In the genomic region with DNA sequence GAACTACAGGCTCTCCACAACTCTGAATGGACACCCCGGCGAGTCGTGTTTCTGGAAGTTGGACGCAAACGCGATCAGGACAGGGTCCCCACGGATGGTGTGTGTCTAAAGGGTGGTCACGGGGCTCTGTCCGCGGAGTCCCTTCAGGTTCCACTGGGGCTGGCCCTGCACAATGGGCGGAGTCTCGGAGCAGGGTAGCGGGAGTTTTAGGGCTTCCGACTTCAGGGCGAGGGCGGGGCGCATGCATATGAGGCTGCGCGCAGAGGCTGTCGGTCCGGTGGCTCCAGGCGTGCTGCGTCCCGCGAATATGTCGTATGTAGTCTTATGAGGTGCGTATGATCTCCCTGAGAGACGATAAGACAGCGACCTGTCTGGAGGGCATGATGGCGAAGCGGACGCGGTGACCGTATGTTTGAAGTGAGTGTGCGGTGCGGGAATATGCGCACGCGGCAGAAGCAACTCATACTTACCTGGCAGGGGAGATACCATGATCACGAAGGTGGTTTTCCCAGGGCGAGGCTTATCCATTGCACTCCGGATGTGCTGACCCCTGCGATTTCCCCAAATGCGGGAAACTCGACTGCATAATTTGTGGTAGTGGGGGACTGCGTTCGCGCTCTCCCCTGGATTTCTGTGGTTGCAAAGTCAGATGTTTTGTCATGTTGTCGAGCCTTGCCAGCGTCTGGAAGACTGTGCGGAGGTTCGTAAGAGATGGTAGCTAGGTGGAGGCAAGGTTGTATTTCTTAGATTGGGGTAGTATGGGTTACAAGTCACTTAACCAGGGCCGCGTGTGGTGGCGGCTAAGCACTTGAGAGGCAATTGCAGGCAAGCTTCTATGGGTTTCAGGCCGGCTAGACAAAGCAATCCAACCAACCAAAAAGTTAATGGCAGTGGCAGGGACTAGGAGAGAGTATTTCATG, we compare ENCODE assay signal across 7 mouse cellular contexts. TPM values are rescaled to one million over a fixed set of nuclear protein-coding genes. Genes with fewer than 3 reads are reported as not detected.
DNase-seq lines count a peak whose midpoint lies in the region; ATAC-seq and TF ChIP-seq lines count a peak whose summit lies in the region.
"Not testable (repeated sequence)": the region's sequence is repeated elsewhere in the genome, so short reads cannot be mapped to it uniquely, and the experiment has no call there.

No protein-coding gene starts in this region.

- ATAC-seq in embryonic facial prominence, embryonic 15.5 days (ENCODE audit: insufficient number of reproducible peaks, low FRiP score, low TSS enrichment, low read depth): peak; percentile 92
- ATAC-seq in granulocyte monocyte progenitor cell, adult 5-6 weeks (replicated peaks; ENCODE audit: poor library complexity, severe bottlenecking): peak; percentile 65
- peak; percentile 91 for ATAC-seq in hindbrain, embryonic 13.5 days (ENCODE audit: low FRiP score)
- ATAC-seq in kidney, embryonic 15.5 days (replicated peaks; ENCODE audit: low FRiP score): peak; percentile 94
- ATAC-seq in liver, embryonic 14.5 days (ENCODE audit: insufficient read depth): peak; percentile 83
- ATAC-seq in midbrain, embryonic 11.5 days (ENCODE audit: low FRiP score): peak; percentile 97
- peak; percentile 92 for ATAC-seq in neural tube, embryonic 14.5 days (ENCODE audit: low read depth)

- not testable (repeated sequence) for H3K4me1 ChIP-seq in embryonic facial prominence, embryonic 15.5 days; hindbrain, embryonic 13.5 days (replicated peaks); kidney, embryonic 15.5 days; liver, embryonic 14.5 days (replicated peaks; ENCODE audit: control insufficient read depth in 2 of 2, insufficient read depth in 2 of 2, low read length in 1 of 2); midbrain, embryonic 11.5 days (ENCODE audit: control insufficient read depth, insufficient read depth, low read length); neural tube, embryonic 14.5 days (ENCODE audit: control insufficient read depth, insufficient read depth, low read length)

- TF ChIP-seq CTCF in liver, embryonic 14.5 days (IDR thresholded peaks at IDR 0.05; ENCODE audit: low read depth): not testable (repeated sequence)

- H3K4me2 ChIP-seq in embryonic facial prominence, embryonic 15.5 days (replicated peaks); hindbrain, embryonic 13.5 days; kidney, embryonic 15.5 days; liver, embryonic 14.5 days (ENCODE audit: low read depth); midbrain, embryonic 11.5 days; neural tube, embryonic 14.5 days (ENCODE audit: low read depth, low read length): not testable (repeated sequence)

- not testable (repeated sequence) for H3K27ac ChIP-seq in embryonic facial prominence, embryonic 15.5 days (replicated peaks); hindbrain, embryonic 13.5 days; kidney, embryonic 15.5 days; liver, embryonic 14.5 days; midbrain, embryonic 11.5 days (ENCODE audit: low read depth, low read length); neural tube, embryonic 14.5 days (ENCODE audit: low read depth, low read length)

- not testable (repeated sequence) for TF ChIP-seq EP300 in liver, embryonic 14.5 days (IDR thresholded peaks at IDR 0.05; ENCODE audit: low read depth)

- not testable (repeated sequence) for DNase-seq in liver, embryonic 14.5 days (ENCODE audit: low read depth in 3 of 3, low spot score in 3 of 3); midbrain, embryonic 11.5 days (ENCODE audit: low spot score, missing footprints)

- not testable (repeated sequence) for H3K4me3 ChIP-seq in embryonic facial prominence, embryonic 15.5 days (replicated peaks); hindbrain, embryonic 13.5 days; kidney, embryonic 15.5 days (replicated peaks); liver, embryonic 14.5 days (ENCODE audit: insufficient read depth in 1 of 2, low read depth in 2 of 2, low read length in 2 of 2); midbrain, embryonic 11.5 days (ENCODE audit: low read depth, low read length); neural tube, embryonic 14.5 days (ENCODE audit: low read depth, low read length)

- not testable (repeated sequence) for H3K9ac ChIP-seq in embryonic facial prominence, embryonic 15.5 days; hindbrain, embryonic 13.5 days; kidney, embryonic 15.5 days; liver, embryonic 14.5 days (replicated peaks); midbrain, embryonic 11.5 days (ENCODE audit: low read length); neural tube, embryonic 14.5 days (replicated peaks; ENCODE audit: low read depth, low read length)

- H3K9me3 ChIP-seq in embryonic facial prominence, embryonic 15.5 days (replicated peaks); hindbrain, embryonic 13.5 days; kidney, embryonic 15.5 days (replicated peaks); liver, embryonic 14.5 days (ENCODE audit: control insufficient read depth, low read length); midbrain, embryonic 11.5 days (ENCODE audit: control insufficient read depth, low read length); neural tube, embryonic 14.5 days (ENCODE audit: control insufficient read depth, low read length): not testable (repeated sequence)

- not testable (repeated sequence) for H3K36me3 ChIP-seq in embryonic facial prominence, embryonic 15.5 days; hindbrain, embryonic 13.5 days; kidney, embryonic 15.5 days; liver, embryonic 14.5 days (replicated peaks; ENCODE audit: control insufficient read depth, insufficient read depth, low read depth); midbrain, embryonic 11.5 days (ENCODE audit: control insufficient read depth, insufficient read depth, low read length); neural tube, embryonic 14.5 days (ENCODE audit: control insufficient read depth, insufficient read depth, low read length)

- not testable (repeated sequence) for H3K27me3 ChIP-seq in embryonic facial prominence, embryonic 15.5 days; hindbrain, embryonic 13.5 days; kidney, embryonic 15.5 days; liver, embryonic 14.5 days (ENCODE audit: control insufficient read depth, insufficient read depth, low read length); midbrain, embryonic 11.5 days (ENCODE audit: control insufficient read depth, insufficient read depth, low read length); neural tube, embryonic 14.5 days (ENCODE audit: control insufficient read depth, insufficient read depth, low read length)

- WGBS in embryonic facial prominence, embryonic 15.5 days: no CpG with 5 or more reads among the region's 56 CpGs
- WGBS in hindbrain, embryonic 13.5 days: no CpG with 5 or more reads among the region's 56 CpGs
- WGBS in kidney, embryonic 15.5 days: no CpG with 5 or more reads among the region's 56 CpGs
- no CpG with 5 or more reads among the region's 56 CpGs for WGBS in liver, embryonic 14.5 days (ENCODE audit: insufficient replicate concordance)
- no CpG with 5 or more reads among the region's 56 CpGs for WGBS in midbrain, embryonic 11.5 days
- no CpG with 5 or more reads among the region's 56 CpGs for WGBS in neural tube, embryonic 14.5 days

RNA-seq across cellular contexts. Expression of gene Eapp, which starts 33.7 kb away (rescaled TPM):
- 71.1 and 72.6 TPM in 2 replicates for polyA plus RNA-seq in embryonic facial prominence, embryonic 15.5 days (2015; fragmentation: Nextera tagmentation; extraction: Ambion mirVana)
- total RNA-seq in granulocyte monocyte progenitor cell, adult 5-6 weeks (2014; fragmentation: Nextera tagmentation): 49.9 and 62.1 TPM in 2 replicates
- total RNA-seq in granulocyte monocyte progenitor cell, adult 5-6 weeks (2017): 50.8 and 73.5 TPM in 2 replicates
- 90.3 and 97.2 TPM in 2 replicates for polyA plus RNA-seq in hindbrain, embryonic 13.5 days (2015; fragmentation: Nextera tagmentation; extraction: Ambion mirVana)
- polyA plus RNA-seq in kidney, embryonic 15.5 days (2015; fragmentation: Nextera tagmentation; extraction: Ambion mirVana): 61.6 and 63.3 TPM in 2 replicates
- 4.0 and 8.7 TPM in 2 replicates for polyA plus RNA-seq in liver, embryonic 14.5 days (2012; rRNA removed)
- 41.8 and 45.7 TPM in 2 replicates for polyA plus RNA-seq in liver, embryonic 14.5 days (2014; fragmentation: Nextera tagmentation; extraction: Ambion mirVana)
- 77.8 and 88.0 TPM in 2 replicates for polyA plus RNA-seq in midbrain, embryonic 11.5 days (2014; fragmentation: Nextera tagmentation; extraction: Ambion mirVana)
- polyA plus RNA-seq in neural tube, embryonic 14.5 days (2014; fragmentation: Nextera tagmentation; extraction: Ambion mirVana): 77.2 and 83.9 TPM in 2 replicates
